Comparison of ENCODE assay signal across 7 mouse cellular contexts in the genomic region with DNA sequence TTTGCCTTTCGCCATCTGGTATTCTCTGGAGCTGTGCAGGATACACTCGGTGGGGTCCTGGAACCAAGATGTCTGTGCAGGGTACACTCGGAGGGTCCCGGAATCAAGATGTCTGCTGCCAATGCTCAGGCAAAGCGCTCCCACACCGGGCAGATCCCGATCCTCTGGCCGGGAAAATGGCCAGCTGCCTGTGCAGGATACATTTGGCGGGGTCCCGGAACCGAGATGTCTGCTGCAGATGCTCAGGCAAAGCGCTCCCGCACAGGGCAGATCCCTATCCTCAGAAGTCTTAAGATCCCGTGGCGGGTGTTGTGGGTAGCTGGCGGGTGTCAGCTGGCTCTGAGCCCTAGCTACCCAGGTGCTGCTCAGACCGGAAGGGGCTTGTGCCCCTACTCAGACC.
A peak's percentile ranks its signal among the peaks of the same experiment; 100 is the strongest.
DNase-seq lines count a peak whose midpoint lies in the region; ATAC-seq and TF ChIP-seq lines count a peak whose summit lies in the region.
"Not testable (repeated sequence)": the region's sequence is repeated elsewhere in the genome, so short reads cannot be mapped to it uniquely, and the experiment has no call there.

No protein-coding gene starts in this region.

- peak overlapping the region; percentile 74 for H3K4me3 ChIP-seq in ES-Bruce4 (ENCODE audit: low read depth, low read length)
- not testable (repeated sequence) for H3K4me3 ChIP-seq in heart, embryonic 11.5 days (ENCODE audit: low read depth, low read length); heart, embryonic 13.5 days; limb, embryonic 12.5 days (replicated peaks)
- H3K4me3 ChIP-seq in testis, adult 2 months (ENCODE audit: control insufficient read depth, low read depth, low read length) = peak overlapping the region; percentile 65

- H3K27me3 ChIP-seq in ES-Bruce4 (ENCODE audit: control insufficient read depth, insufficient read depth, low read length, poor library complexity, severe bottlenecking); heart, embryonic 11.5 days (ENCODE audit: control insufficient read depth, insufficient read depth, low read length); heart, embryonic 13.5 days (replicated peaks); limb, embryonic 12.5 days; testis, adult 2 months (ENCODE audit: control insufficient read depth, insufficient read depth, low read length): not testable (repeated sequence)

- peak overlapping the region; percentile 22; the same call in 1 of the 2 replicates for H3K4me2 ChIP-seq in heart, embryonic 11.5 days
- peak overlapping the region; percentile 38 for H3K4me2 ChIP-seq in heart, embryonic 13.5 days
- H3K4me2 ChIP-seq in limb, embryonic 12.5 days = peak overlapping the region; percentile 23; the same call in 1 of the 2 replicates

- WGBS in heart, embryonic 11.5 days (ENCODE audit: insufficient replicate concordance) = 43% methylated on average over 17 of the region's 17 CpGs
- WGBS in heart, embryonic 13.5 days = 43% methylated on average over 17 of the region's 17 CpGs
- 68% methylated on average over 17 of the region's 17 CpGs for WGBS in limb, embryonic 12.5 days

- TF ChIP-seq POLR2A in ES-Bruce4 (IDR thresholded peaks at IDR 0.05; ENCODE audit: insufficient read depth, low read length); brain, embryonic 14.5 days (IDR thresholded peaks at IDR 0.05; ENCODE audit: borderline replicate concordance, extremely low read depth, insufficient read depth, insufficient read length, poor library complexity, severe bottlenecking); testis, adult 2 months (IDR thresholded peaks at IDR 0.05; ENCODE audit: control insufficient read depth, low read depth, low read length): not testable (repeated sequence)

- not testable (repeated sequence) for TF ChIP-seq EP300 in ES-Bruce4 (IDR thresholded peaks at IDR 0.05; ENCODE audit: insufficient read depth, low read depth, low read length)

- H3K9me3 ChIP-seq in ES-Bruce4 (replicated peaks; ENCODE audit: control insufficient read depth, insufficient read depth, low read length, poor library complexity, severe bottlenecking); heart, embryonic 11.5 days (replicated peaks; ENCODE audit: control insufficient read depth, low read length); heart, embryonic 13.5 days; limb, embryonic 12.5 days: not testable (repeated sequence)

- H3K9ac ChIP-seq in ES-Bruce4 (ENCODE audit: low read depth, poor library complexity, severe bottlenecking) = peak overlapping the region; percentile 84
- H3K9ac ChIP-seq in heart, embryonic 11.5 days (ENCODE audit: low read depth, low read length); heart, embryonic 13.5 days; limb, embryonic 12.5 days (replicated peaks): not testable (repeated sequence)

- not testable (repeated sequence) for H3K36me3 ChIP-seq in ES-Bruce4 (ENCODE audit: control insufficient read depth, insufficient read depth, low read length, poor library complexity, severe bottlenecking); heart, embryonic 11.5 days (ENCODE audit: control insufficient read depth, insufficient read depth, low read length); heart, embryonic 13.5 days; limb, embryonic 12.5 days; testis, adult 2 months (ENCODE audit: control insufficient read depth, insufficient read depth, low read length)

- not testable (repeated sequence) for ATAC-seq in heart, embryonic 11.5 days (replicated peaks; ENCODE audit: insufficient number of reproducible peaks, low FRiP score, low TSS enrichment); heart, embryonic 13.5 days (ENCODE audit: extremely low read depth, insufficient number of reproducible peaks, low FRiP score, low TSS enrichment); limb, embryonic 12.5 days (ENCODE audit: insufficient number of reproducible peaks, insufficient read depth, low FRiP score, low TSS enrichment, low read depth)

- not testable (repeated sequence) for TF ChIP-seq CTCF in ES-Bruce4 (IDR thresholded peaks at IDR 0.05; ENCODE audit: low read depth, low read length); brain, embryonic 14.5 days (IDR thresholded peaks at IDR 0.05; ENCODE audit: borderline replicate concordance, extremely low read depth, insufficient read depth, insufficient read length); testis, adult 2 months (IDR thresholded peaks at IDR 0.05; ENCODE audit: control insufficient read depth, insufficient read depth, insufficient replicate concordance, low read depth, low read length)

- not testable (repeated sequence) for H3K4me1 ChIP-seq in ES-Bruce4 (ENCODE audit: control insufficient read depth, insufficient read depth, low read length); heart, embryonic 11.5 days (ENCODE audit: control insufficient read depth, insufficient read depth, low read length); heart, embryonic 13.5 days; limb, embryonic 12.5 days (replicated peaks); testis, adult 2 months (ENCODE audit: control insufficient read depth, insufficient read depth, low read length)

- peak; percentile 6 for DNase-seq in brain, embryonic 14.5 days (ENCODE audit: low read depth)
- peak; percentile 51 to 53 for DNase-seq in cerebellum, postnatal 10 days

- not testable (repeated sequence) for H3K27ac ChIP-seq in ES-Bruce4 (ENCODE audit: insufficient read depth, low read length); heart, embryonic 11.5 days (ENCODE audit: low read depth, low read length); heart, embryonic 13.5 days (replicated peaks); limb, embryonic 12.5 days; testis, adult 2 months (ENCODE audit: control insufficient read depth, insufficient read depth, low read depth, low read length)
